Mouse (Mus musculus) lung, postnatal 0 days (tissue): ENCODE data around the gene Abcg4. TPM values are rescaled to one million over a fixed set of nuclear protein-coding genes. Genes with fewer than 3 reads are reported as not detected.
A peak's percentile ranks its signal among the peaks of the same experiment; 100 is the strongest.

Experiments used
- ATAC-seq: fragments of 200-750 bp; cut with Nextera tagmentation; 2 replicates; pipeline ENCODE4 v1.8.0; 2017; ENCODE audit warnings: moderate library complexity
- DNase-seq: peaks from one replicate; pipeline ENCODE4 v3.0.0-alpha.2; 2016; ENCODE audit warnings: low spot score
- H3K27ac ChIP-seq: fragments of 300-500 bp; sonication (generic); 2 replicates; pipeline ENCODE4 v1.5.1; 2014; ENCODE audit warnings: antibody characterized with exemption, mild to moderate bottlenecking, low read length, mixed read lengths
- H3K27me3 ChIP-seq: fragments of 300-500 bp; sonication (generic); replicated peaks from 2 replicates; pipeline ENCODE4 v1.6.1; 2014; ENCODE audit warnings: low read length, mixed read lengths; ENCODE audit not compliant: insufficient read depth
- H3K36me3 ChIP-seq: fragments of 300-500 bp; sonication (generic); 2 replicates; pipeline ENCODE4 v1.6.1; 2014; ENCODE audit warnings: low read length, mixed read lengths; ENCODE audit not compliant: insufficient read depth
- H3K4me1 ChIP-seq: fragments of 300-500 bp; sonication (generic); 2 replicates; pipeline ENCODE4 v1.6.1; 2014; ENCODE audit warnings: antibody characterized with exemption, low read depth, low read length, mixed read lengths; ENCODE audit not compliant: insufficient read depth
- H3K4me2 ChIP-seq: fragments of 300-500 bp; sonication (generic); replicated peaks from 2 replicates; pipeline ENCODE4 v1.6.1; 2014; ENCODE audit warnings: low read depth, mild to moderate bottlenecking, low read length, moderate library complexity, mixed read lengths
- H3K4me3 ChIP-seq: fragments of 300-500 bp; sonication (generic); 2 replicates; pipeline ENCODE4 v1.5.1; 2014; ENCODE audit warnings: low read depth, low read length
- H3K9ac ChIP-seq: fragments of 300-500 bp; sonication (generic); replicated peaks from 2 replicates; pipeline ENCODE4 v1.6.1; 2014; ENCODE audit warnings: low read depth, mild to moderate bottlenecking
- H3K9me3 ChIP-seq: fragments of 300-500 bp; sonication (generic); 2 replicates; pipeline ENCODE4 v1.6.1; 2016; ENCODE audit warnings: low read length, mixed read lengths
- CTCF ChIP-seq: IDR thresholded peaks from 2 replicates; pipeline ENCODE4 v1.5.1; 2016; ENCODE audit warnings: antibody characterized with exemption, mild to moderate bottlenecking
- EP300 ChIP-seq: IDR thresholded peaks from 2 replicates; pipeline ENCODE4 v1.6.1; 2016; ENCODE audit warnings: antibody characterized with exemption, mild to moderate bottlenecking, control low read depth
- WGBS: fragments of 180-500 bp; shearing (Covaris S2); extraction: QIAGEN DNeasy Blood & Tissue Kit; methylation state at CpG from one replicate; pipeline ENCODE4 v1.1.7; 2014; 5-methylcytosine and 5-hydroxymethylcytosine counted together
- polyA plus RNA-seq: library from polyadenylated mRNA; unstranded; fragments of >200 nt; fragmentation: Nextera tagmentation; extraction: Ambion mirVana; gene quantifications from 2 replicates; pipeline ENCODE4 v1.2.1, GENCODE M21; 2015

The Abcg4 gene
- polyA plus RNA-seq, 1 experiment from 2014 or later = 0.47 TPM

DNA sequence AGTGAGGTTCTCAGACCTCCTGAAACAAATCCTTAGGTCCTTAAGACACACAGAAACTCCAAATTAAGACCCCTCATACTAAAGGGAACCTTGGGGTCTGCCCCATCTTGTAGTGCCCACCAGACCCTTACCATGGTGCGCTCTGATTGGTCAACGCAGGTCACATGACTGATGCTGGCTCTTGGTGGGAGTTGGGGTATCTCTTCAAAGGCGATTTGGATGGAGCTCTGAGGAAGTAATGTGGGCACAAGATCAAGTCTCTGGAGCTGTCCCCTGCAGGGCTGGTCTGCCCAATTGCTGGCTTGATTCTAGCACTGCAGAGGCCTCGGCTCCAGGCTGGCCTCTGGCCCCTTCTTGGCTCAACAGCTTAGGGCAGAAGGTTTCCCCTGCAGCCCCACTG lies 29.0 kb upstream of the Abcg4 start:
- Histone ChIP-seq H3K4me2 (0 out of 2 replicates have a peak overlapping the region, but pooled peaks have one; percentile 8), H3K27me3 (no peaks in the 10 kb centered on the region), H3K9me3 (no peaks in the 10 kb centered on the region), H3K4me3 (no peak overlapping the region), H3K27ac (no peak overlapping the region), H3K36me3 (peaks cover 20% of the 10 kb centered on the region), H3K4me1 (peaks cover 16% of the 10 kb centered on the region), H3K9ac (no peak overlapping the region)
- TF ChIP-seq CTCF (no peak), EP300 (no peak)
- DNase-seq (no peak), ATAC-seq (no peak)
- 69% methylated on average over 4 of the region's 4 CpGs for WGBS

DNA sequence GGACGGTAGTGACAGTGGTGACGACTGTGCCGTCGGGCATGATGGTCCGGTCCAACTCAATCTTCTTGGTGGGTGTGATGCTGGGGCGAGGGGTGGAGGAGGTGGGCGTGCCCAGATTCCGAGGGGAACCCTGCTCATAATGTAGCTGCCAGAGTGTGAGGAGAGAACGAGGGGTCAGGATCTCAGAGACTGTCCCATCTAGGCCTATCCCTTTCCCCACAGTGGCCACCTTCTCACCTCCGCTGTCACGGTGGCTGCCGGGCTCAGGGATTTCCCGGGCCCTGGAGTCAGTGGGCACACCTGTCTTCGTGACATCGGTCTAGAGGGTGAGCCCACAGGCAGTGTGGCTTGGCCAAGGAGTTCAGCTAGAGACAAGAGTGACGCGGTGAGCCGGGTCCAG lies 26.5 kb upstream of the Abcg4 start:
- 93% methylated on average over 18 of the region's 18 CpGs for WGBS
- ATAC-seq = no peak

DNA sequence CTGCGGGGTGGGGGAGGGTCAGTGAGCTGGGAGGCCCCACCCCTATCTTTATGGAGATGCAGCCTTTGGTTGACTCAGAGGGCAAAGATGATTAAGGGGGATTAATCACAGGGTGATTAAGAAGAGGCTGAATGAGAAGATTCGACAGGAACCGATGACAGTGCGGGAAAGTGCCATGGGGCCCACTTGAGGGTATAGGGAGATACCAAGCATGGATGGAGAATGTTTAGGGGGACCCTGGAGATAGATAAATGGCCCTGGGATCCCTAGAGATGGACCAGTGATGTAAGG lies 25.8 kb upstream of the Abcg4 start:
- Histone ChIP-seq H3K27me3 (no peaks in the 10 kb centered on the region), H3K27ac (no peak overlapping the region), H3K4me1 (peaks cover 9% of the 10 kb centered on the region; the same call in 1 of the 2 replicates), H3K4me3 (no peak overlapping the region), H3K9ac (no peak overlapping the region), H3K36me3 (peaks cover 20% of the 10 kb centered on the region), H3K4me2 (no peak overlapping the region), H3K9me3 (no peaks in the 10 kb centered on the region)
- 69% methylated on average over 4 of the region's 4 CpGs for WGBS
- TF ChIP-seq EP300 = no peak
- no peak for TF ChIP-seq CTCF
- no peak for DNase-seq
- no peak for ATAC-seq

More for the DNA sequence above, 26.5 kb upstream of the Abcg4 start:
- no peaks in the 10 kb centered on the region for H3K27me3 ChIP-seq
- no peak for DNase-seq
- peaks cover 20% of the 10 kb centered on the region for H3K36me3 ChIP-seq
- H3K4me1 ChIP-seq = peaks cover 9% of the 10 kb centered on the region; the same call in 1 of the 2 replicates
- H3K4me3 ChIP-seq = no peak overlapping the region
- H3K27ac ChIP-seq = no peak overlapping the region
- no peak overlapping the region for H3K9ac ChIP-seq
- no peaks in the 10 kb centered on the region for H3K9me3 ChIP-seq
- no peak for TF ChIP-seq EP300
- TF ChIP-seq CTCF = no peak
- no peak overlapping the region for H3K4me2 ChIP-seq

DNA sequence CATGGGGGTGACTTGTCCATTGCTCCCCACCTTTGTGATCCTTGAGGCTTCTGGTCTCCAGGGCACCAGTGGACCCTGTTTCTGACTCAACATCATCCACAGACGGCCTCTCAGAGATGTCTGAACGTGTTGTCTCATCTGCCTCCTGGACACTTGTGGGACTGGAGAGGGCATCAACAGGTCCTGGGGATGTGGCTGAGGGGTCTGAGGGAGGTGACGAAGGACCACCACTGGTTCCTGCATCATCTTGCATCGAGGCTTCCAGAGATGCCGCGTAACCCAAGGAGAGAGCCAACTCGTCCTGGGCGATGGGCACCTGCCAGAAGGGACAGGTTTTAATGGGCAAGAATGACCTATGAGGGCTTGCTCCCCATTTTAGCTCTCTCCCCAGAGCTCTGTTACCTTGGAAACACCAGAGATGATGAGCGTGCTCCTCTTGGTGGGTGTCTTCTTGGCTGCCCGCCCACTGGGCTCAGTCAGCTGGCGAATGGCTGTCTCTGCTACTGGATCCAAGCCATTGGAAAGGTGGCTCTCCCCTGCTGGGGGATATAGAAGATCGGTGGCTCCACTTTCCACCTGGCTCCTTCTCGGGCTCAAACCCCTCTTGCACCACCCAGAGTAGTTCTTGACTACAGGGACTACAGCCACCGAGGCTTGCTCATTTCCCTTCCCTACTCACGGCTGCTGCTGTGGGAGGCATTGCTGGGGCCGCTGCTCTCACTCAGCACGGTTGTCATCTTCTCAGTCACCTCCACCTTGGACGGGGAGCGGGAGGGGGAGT lies 25.3 kb upstream of the Abcg4 start:
- H3K4me3 ChIP-seq = no peak overlapping the region
- no peak overlapping the region for H3K27ac ChIP-seq
- peaks cover 20% of the 10 kb centered on the region for H3K36me3 ChIP-seq
- DNase-seq (no peak), ATAC-seq (no peak)
- H3K9ac ChIP-seq = no peak overlapping the region
- TF ChIP-seq EP300 (no peak), CTCF (no peak)
- 79% methylated on average over 19 of the region's 19 CpGs for WGBS
- no peaks in the 10 kb centered on the region for H3K9me3 ChIP-seq
- H3K4me2 ChIP-seq = no peak overlapping the region
- peaks cover 4% of the 10 kb centered on the region; the same call in 1 of the 2 replicates for H3K4me1 ChIP-seq
- no peaks in the 10 kb centered on the region for H3K27me3 ChIP-seq

DNA sequence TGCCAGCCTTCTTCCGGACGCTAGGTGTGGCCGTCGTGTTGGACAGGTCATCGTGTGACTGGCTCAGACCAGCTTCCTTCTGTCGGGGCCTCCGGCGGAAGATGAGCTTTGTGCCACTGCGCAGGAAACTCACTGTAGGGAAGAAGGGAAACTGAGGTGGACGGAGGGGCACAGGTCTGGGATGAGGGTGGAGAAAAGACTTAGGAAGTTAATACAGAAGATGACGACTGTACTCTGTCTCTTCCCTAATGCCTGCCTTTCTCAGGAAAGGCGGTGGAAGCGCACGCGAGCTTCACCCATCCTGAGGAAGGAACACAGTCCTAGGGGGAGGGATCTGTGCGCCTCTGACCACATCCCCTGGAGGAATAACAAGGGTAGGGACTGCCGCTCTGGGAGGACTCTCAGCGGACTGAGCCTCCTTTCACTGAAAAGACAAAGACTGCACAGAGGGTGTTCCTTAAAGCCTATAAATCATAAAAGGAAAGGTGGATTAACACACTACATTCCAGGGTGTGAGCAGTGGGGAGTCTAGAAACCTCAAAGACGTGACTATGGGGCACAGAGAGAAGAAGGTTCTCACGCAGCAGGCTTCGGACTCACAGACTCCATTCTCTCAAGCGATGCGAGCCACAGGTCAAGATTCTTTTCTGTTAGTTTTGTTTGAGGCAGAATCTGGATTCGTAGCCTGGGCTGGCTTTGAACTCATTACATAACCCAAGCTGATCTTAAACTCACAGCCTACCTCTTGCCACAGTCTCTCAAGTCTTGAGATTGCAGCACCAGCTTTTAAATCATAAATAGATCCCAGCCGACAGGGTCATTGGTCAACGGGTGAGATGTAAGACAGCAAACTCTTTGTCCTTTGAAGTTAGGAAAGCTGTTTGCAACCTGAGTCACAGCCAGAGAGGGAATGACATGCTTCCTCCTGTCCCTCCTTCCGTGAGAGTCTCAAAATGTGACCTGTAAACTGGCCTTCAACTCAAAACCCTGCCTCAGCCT lies 23.0 kb upstream of the Abcg4 start:
- DNase-seq = peak; percentile 49
- Histone ChIP-seq H3K4me3 (no peak overlapping the region), H3K27ac (peak overlapping the region; percentile 76), H3K9me3 (no peaks in the 10 kb centered on the region), H3K9ac (no peak overlapping the region), H3K36me3 (peaks cover 20% of the 10 kb centered on the region), H3K4me1 (no peaks in the 10 kb centered on the region), H3K4me2 (peak overlapping the region; percentile 28; the same call in 1 of the 2 replicates), H3K27me3 (no peaks in the 10 kb centered on the region)
- peak; percentile 91 for ATAC-seq
- TF ChIP-seq CTCF (peak; percentile 39), EP300 (peak; percentile 62)
- WGBS = 23% methylated on average over 27 of the region's 27 CpGs

DNA sequence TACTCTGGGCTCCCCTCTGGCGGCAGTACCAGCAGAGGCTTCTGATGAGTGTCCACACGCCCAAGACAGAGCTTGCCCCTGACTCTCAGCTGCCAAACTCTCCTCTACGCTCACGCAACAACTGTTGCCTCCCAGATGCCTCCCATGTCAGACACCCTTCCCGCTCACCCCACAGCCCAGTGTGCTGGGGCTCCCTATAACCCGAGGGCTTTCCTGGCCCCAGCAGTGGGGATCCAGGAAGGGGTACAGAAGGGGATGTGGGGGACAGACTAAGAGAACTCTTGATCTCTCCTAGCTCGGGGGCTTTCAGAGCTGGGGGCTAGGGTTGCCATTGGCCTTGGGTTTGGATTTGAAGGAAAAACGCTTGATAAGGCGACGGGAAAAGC lies 22.3 kb upstream of the Abcg4 start:
- H3K9me3 ChIP-seq = no peaks in the 10 kb centered on the region
- H3K9ac ChIP-seq = no peak overlapping the region
- 33% methylated on average over 10 of the region's 10 CpGs for WGBS
- H3K36me3 ChIP-seq = peaks cover 19% of the 10 kb centered on the region
- TF ChIP-seq EP300 (no peak), CTCF (0 out of 2 replicates have a peak, but pooled peaks have one; percentile 15)
- DNase-seq = no peak
- H3K4me1 ChIP-seq = no peaks in the 10 kb centered on the region
- no peaks in the 10 kb centered on the region for H3K27me3 ChIP-seq
- peak overlapping the region; percentile 76 for H3K27ac ChIP-seq
- H3K4me2 ChIP-seq = peak overlapping the region; percentile 28; the same call in 1 of the 2 replicates
- ATAC-seq = no peak
- H3K4me3 ChIP-seq = no peak overlapping the region
